Mouse (Mus musculus) liver, embryonic 11.5 days (tissue): Measurements from ENCODE around the gene Ak5. TPM values are rescaled to one million over a fixed set of nuclear protein-coding genes. Genes with fewer than 3 reads are reported as not detected.
"Not testable (repeated sequence)": the region's sequence is repeated elsewhere in the genome, so short reads cannot be mapped to it uniquely, and the experiment has no call there.

Experiments
- ATAC-seq: fragments of 200-750 bp; cut with Nextera tagmentation; replicated peaks from 2 replicates; pipeline ENCODE4 v1.8.0; 2017; ENCODE audit warnings: moderate number of reproducible peaks, mild to moderate bottlenecking, moderate TSS enrichment, moderate library complexity; ENCODE audit not compliant: low FRiP score
- DNase-seq: peaks from one replicate; pipeline ENCODE4 v3.0.0-alpha.2; 2017; ENCODE audit warnings: low spot score
- H3K27ac ChIP-seq: fragments of 300-500 bp; sonication (generic); 2 replicates; pipeline ENCODE4 v1.5.1; 2014; ENCODE audit warnings: mild to moderate bottlenecking, low read depth, low read length, control low read depth
- H3K27me3 ChIP-seq: fragments of 300-500 bp; sonication (generic); replicated peaks from 2 replicates; pipeline ENCODE4 v1.6.1; 2014; ENCODE audit warnings: low read length, mixed read lengths; ENCODE audit not compliant: control insufficient read depth, insufficient read depth
- H3K36me3 ChIP-seq: fragments of 300-500 bp; sonication (generic); 2 replicates; pipeline ENCODE4 v1.6.1; 2014; ENCODE audit warnings: mild to moderate bottlenecking, low read length, moderate library complexity, mixed read lengths; ENCODE audit not compliant: control insufficient read depth, insufficient read depth
- H3K4me1 ChIP-seq: fragments of 300-500 bp; sonication (generic); replicated peaks from 2 replicates; pipeline ENCODE4 v1.6.1; 2014; ENCODE audit warnings: low read length, mixed read lengths; ENCODE audit not compliant: control insufficient read depth, insufficient read depth
- H3K4me2 ChIP-seq: fragments of 300-500 bp; sonication (generic); 2 replicates; pipeline ENCODE4 v1.6.1; 2014; ENCODE audit warnings: mild to moderate bottlenecking, control low read depth, moderate library complexity
- H3K4me3 ChIP-seq: fragments of 300-500 bp; sonication (generic); 2 replicates; pipeline ENCODE4 v1.5.1; 2014; ENCODE audit warnings: low read depth, low read length, control low read depth
- H3K9ac ChIP-seq: fragments of 300-500 bp; sonication (generic); 2 replicates; pipeline ENCODE4 v1.6.1; 2014; ENCODE audit warnings: low read depth, low read length, control low read depth
- H3K9me3 ChIP-seq: fragments of 300-500 bp; sonication (generic); 2 replicates; pipeline ENCODE4 v1.6.1; 2016; ENCODE audit warnings: low read length, inconsistent platforms, mixed read lengths; ENCODE audit not compliant: control insufficient read depth
- WGBS: fragments of 180-500 bp; shearing (Covaris S2); extraction: QIAGEN DNeasy Blood & Tissue Kit; methylation state at CpG from one replicate; pipeline ENCODE4 v1.1.7; 2014; 5-methylcytosine and 5-hydroxymethylcytosine counted together
- polyA plus RNA-seq: library from polyadenylated mRNA; unstranded; fragments of >200 nt; fragmentation: Nextera tagmentation; extraction: Ambion mirVana; gene quantifications from 2 replicates; pipeline ENCODE4 v1.2.1, GENCODE M21; 2014

Gene Ak5
- polyA plus RNA-seq, 1 experiment from 2014 or later: 3.5 TPM

DNA sequence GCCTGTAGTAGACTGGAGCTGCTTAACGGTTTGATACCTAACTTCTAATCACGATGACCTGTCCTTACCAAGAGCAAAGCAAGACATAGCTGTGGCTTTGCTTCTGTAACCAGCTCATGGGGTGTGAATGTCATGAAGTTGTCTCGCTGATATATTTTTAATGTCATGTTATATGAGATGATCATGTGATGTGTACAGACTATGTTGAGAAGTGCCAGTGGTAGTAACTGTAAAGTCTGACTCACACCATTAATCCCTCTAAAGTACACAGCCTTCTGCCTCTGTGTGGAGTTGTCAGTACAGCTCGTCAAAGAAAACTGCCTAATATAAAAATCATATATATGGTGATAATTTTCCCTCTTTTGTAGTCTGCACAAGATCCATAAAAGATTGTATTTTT, 209.3 kb downstream of the Ak5 start:
- peaks cover 27% of the 10 kb centered on the region for H3K36me3 ChIP-seq
- H3K9ac ChIP-seq, ATAC-seq, H3K4me2 ChIP-seq, H3K4me1 ChIP-seq, H3K27ac ChIP-seq, H3K4me3 ChIP-seq, DNase-seq, H3K9me3 ChIP-seq, H3K27me3 ChIP-seq: not testable (repeated sequence)
- 85% methylated on average over 4 of the region's 4 CpGs for WGBS

DNA sequence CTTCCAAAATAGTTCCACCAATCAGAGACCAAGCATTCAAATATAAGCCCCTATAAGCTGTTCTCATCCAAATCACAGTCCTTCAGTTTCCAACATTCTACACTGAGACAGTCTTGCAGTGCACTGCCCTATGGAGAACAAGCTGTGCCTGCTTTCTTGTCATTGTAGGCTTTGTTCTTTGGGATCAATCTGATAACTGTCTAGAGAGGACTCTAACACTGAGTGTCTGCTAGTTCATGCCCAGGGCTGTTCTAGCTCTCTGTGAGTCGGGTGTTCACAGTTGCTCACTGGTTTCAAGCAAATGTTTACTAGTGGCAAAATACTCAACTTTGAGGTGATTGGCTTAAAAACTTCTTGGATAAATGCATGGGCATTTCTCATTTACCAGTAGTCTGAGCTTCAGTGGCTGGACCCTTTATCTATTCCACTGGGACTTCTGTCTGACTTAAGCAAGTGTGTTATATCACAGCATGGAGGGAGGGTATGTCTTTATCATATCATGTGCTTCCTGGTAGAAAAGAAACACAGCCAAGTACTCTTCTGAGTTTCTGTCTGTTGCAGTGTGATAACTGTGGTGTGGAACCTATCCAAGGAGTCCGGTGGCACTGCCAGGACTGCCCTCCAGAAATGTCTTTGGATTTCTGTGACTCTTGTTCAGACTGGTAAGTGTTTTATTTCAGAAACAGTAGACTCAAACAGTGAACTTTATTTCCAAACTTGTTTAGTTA, 210.7 kb downstream of the Ak5 start:
- ATAC-seq (peak; percentile 72), DNase-seq (no peak)
- no peak overlapping the region for H3K9ac ChIP-seq
- no peaks in the 10 kb centered on the region for H3K27me3 ChIP-seq
- peaks cover 27% of the 10 kb centered on the region for H3K36me3 ChIP-seq
- no peak overlapping the region for H3K27ac ChIP-seq
- H3K9me3 ChIP-seq: no peaks in the 10 kb centered on the region
- peaks cover 4% of the 10 kb centered on the region; the same call in 1 of the 2 replicates for H3K4me1 ChIP-seq
- no peak overlapping the region for H3K4me3 ChIP-seq
- H3K4me2 ChIP-seq: no peak overlapping the region
- 65% methylated on average over 2 of the region's 2 CpGs for WGBS

DNA sequence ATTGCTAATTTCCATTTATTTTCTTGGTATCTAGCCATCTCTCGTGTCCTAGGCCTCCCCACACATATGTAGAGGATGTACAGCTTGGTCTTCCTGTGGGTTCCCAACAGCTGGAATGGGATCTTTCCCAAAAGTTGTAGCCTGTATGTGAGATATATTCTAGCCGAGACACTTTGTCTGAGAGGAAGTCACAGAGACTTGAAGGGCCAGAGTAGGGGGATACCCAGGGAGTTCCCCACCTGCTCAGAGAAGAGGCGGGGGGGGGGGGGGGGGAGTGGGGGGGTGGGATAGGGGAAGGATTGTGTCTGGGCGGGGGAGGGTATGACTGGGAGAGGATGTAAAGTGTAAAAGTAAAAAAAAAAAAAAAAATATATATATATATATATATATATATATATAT, 215.0 kb downstream of the Ak5 start:
- no peak overlapping the region for H3K4me3 ChIP-seq
- no peaks in the 10 kb centered on the region for H3K9me3 ChIP-seq
- no peak overlapping the region for H3K4me2 ChIP-seq
- H3K9ac ChIP-seq: no peak overlapping the region
- peaks cover 4% of the 10 kb centered on the region; the same call in 1 of the 2 replicates for H3K4me1 ChIP-seq
- H3K27ac ChIP-seq: no peak overlapping the region
- no peaks in the 10 kb centered on the region for H3K27me3 ChIP-seq
- peaks cover 41% of the 10 kb centered on the region for H3K36me3 ChIP-seq
- DNase-seq (no peak), ATAC-seq (no peak)
- WGBS: 91% methylated on average over 3 of the region's 4 CpGs

DNA sequence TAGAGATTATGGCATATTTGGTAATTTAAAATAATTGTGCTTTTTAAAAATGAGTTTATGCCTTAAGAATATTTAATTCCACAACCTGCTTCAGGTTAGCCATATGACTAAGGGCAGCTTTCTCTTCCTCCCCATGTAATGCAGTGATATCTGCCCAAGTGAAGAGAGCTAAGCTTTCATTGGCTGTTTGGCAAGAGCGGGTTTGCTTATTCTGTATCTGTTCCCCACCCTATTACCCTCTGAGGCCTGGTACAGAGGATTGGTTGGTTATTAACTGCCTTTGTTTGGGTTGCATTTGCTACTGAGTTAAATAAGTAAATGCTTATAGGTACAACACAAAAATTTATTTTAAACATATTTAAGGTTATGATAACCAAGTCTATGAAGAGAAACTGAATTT, 221.2 kb downstream of the Ak5 start:
- WGBS: 81% methylated on average over 1 of the region's 1 CpGs
- Histone ChIP-seq H3K4me3 (no peak overlapping the region), H3K27me3 (no peaks in the 10 kb centered on the region), H3K36me3 (peaks cover 11% of the 10 kb centered on the region), H3K4me1 (no peaks in the 10 kb centered on the region), H3K4me2 (no peak overlapping the region), H3K9me3 (no peaks in the 10 kb centered on the region), H3K9ac (no peak overlapping the region), H3K27ac (no peak overlapping the region)
- ATAC-seq (peak; percentile 49; the same call in 1 of the 2 replicates), DNase-seq (no peak)

DNA sequence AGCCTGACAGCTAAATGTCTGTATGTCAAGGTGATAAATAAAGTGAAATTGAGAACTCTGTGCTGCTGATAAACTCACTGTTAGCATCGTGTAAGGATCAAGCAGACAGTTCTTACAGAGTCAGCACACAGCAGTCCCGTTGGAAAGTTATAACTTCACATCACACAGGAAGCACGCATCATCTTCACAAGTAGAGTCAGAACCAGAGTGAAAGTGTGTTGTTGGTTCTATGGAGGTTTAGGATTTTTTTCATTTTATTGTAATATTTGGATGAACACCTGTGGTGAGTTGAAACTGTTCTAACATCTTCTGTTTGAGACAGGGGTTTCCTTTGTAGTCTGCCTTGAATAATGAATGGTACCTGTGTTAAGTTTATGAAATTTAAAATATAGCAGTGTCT, 224.0 kb downstream of the Ak5 start:
- no peaks in the 10 kb centered on the region for H3K9me3 ChIP-seq
- H3K4me2 ChIP-seq: no peak overlapping the region
- DNase-seq (no peak), ATAC-seq (no peak)
- H3K4me1 ChIP-seq: no peaks in the 10 kb centered on the region
- no peak overlapping the region for H3K9ac ChIP-seq
- H3K27me3 ChIP-seq: no peaks in the 10 kb centered on the region
- H3K36me3 ChIP-seq: no peaks in the 10 kb centered on the region
- no peak overlapping the region for H3K27ac ChIP-seq
- no peak overlapping the region for H3K4me3 ChIP-seq
- 74% methylated on average over 3 of the region's 3 CpGs for WGBS

DNA sequence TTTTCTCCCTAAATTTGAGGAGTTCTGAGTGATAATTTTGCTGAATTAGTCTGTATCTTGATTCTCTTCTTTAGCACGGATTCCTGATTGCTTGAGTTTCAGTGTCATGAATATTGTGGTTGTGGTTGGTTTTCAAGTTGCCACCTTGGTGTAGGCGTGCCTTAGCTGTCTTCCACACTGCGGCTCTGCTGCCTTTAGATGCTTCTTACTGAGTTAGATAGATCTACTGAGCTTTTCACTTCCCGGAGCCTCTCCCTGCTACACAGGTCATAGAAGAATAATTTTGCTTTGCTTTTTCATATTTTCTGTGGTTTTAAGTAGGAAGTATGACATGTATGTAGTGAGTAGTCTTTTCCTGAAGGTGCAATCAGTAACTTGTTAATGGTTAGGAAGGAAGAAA, 225.4 kb downstream of the Ak5 start:
- H3K27me3 ChIP-seq: no peaks in the 10 kb centered on the region
- H3K36me3 ChIP-seq: no peaks in the 10 kb centered on the region
- H3K9ac ChIP-seq: no peak overlapping the region
- no peak overlapping the region for H3K4me2 ChIP-seq
- ATAC-seq (no peak), DNase-seq (no peak)
- no peaks in the 10 kb centered on the region for H3K4me1 ChIP-seq
- H3K27ac ChIP-seq: no peak overlapping the region
- WGBS: 88% methylated on average over 4 of the region's 4 CpGs
- H3K4me3 ChIP-seq: no peak overlapping the region
- no peaks in the 10 kb centered on the region for H3K9me3 ChIP-seq

DNA sequence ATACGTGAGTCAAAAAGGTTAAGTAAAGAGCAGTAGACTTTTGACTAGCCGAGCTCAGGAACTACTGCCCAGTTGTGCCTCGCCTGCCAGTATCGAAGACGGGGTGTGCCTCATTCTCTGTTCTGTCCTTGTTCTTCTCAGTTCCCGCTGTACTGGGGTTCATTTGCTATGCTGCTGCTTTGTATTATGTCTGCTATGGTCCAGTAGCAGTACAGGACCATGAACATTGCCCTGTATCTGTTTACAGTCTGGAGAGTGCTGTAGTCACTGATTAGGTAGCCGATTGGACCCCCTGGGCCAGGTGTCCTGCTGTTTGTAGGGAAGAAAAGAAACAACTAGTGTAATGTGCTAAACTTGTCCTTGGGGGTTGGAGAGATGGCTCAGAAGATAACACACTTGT, 230.1 kb downstream of the Ak5 start:
- Histone ChIP-seq H3K36me3 (peaks cover 3% of the 10 kb centered on the region; the same call in 1 of the 2 replicates), H3K4me3 (no peak overlapping the region), H3K27me3 (no peaks in the 10 kb centered on the region), H3K4me1 (peaks cover 8% of the 10 kb centered on the region), H3K9ac (no peak overlapping the region), H3K4me2 (no peak overlapping the region), H3K9me3 (no peaks in the 10 kb centered on the region), H3K27ac (no peak overlapping the region)
- 95% methylated on average over 7 of the region's 7 CpGs for WGBS
- ATAC-seq (peak; percentile 44; the same call in 1 of the 2 replicates), DNase-seq (no peak)

DNA sequence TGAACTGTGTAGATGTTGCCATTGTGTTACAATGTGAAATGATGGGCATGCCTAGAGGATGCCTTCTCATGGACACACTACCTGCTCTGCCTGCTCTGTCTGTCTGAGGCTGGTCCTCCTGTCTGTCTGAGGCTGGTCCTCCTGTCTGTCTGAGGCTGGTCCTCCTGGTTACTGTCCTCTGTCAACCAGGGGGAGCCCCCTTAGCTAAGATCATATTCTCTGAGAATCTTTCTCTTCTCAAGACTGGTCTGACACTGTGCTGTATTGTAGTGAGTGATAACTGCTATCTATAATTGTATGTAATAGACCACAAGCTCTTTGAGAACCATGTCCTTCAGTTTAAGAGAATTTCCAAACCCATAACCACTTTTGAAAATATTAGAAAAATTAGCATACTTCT, 232.6 kb downstream of the Ak5 start:
- Histone ChIP-seq H3K27me3 (no peaks in the 10 kb centered on the region), H3K4me2 (no peak overlapping the region), H3K4me3 (no peak overlapping the region), H3K27ac (no peak overlapping the region), H3K9me3 (no peaks in the 10 kb centered on the region), H3K4me1 (peaks cover 8% of the 10 kb centered on the region), H3K9ac (no peak overlapping the region), H3K36me3 (peaks cover 7% of the 10 kb centered on the region; the same call in 1 of the 2 replicates)
- DNase-seq: no peak
- ATAC-seq: peak; percentile 65

DNA sequence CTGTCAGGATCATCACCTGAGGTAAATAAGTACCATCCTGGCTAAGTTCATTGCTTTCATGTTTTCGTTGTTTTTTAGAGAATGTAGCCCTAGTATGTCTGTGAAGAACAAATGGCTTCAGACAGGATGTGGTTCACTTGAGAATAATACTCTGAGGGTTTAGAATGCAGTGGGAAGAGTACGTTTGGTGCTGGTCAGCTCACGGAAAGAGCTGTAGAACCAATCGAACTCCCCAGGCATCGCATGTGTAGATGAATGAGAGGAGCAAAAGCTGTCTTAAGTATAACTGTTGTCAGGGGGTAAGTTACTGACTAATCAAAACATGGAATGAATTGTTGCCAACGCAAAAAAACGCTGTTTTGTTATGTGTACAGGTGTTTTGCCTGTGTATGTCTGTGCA, 235.5 kb downstream of the Ak5 start:
- WGBS: 92% methylated on average over 7 of the region's 7 CpGs
- H3K9ac ChIP-seq: no peak overlapping the region
- ATAC-seq: no peak
- H3K36me3 ChIP-seq: peaks cover 14% of the 10 kb centered on the region; the same call in 1 of the 2 replicates
- peaks cover 8% of the 10 kb centered on the region for H3K4me1 ChIP-seq
- no peak for DNase-seq
- no peaks in the 10 kb centered on the region for H3K9me3 ChIP-seq
- H3K27me3 ChIP-seq: no peaks in the 10 kb centered on the region
- H3K4me3 ChIP-seq: no peak overlapping the region
- no peak overlapping the region for H3K27ac ChIP-seq
- H3K4me2 ChIP-seq: no peak overlapping the region
